Mouse (Mus musculus) Patski (cell line): Measurements from ENCODE around the gene Atp6v1f. TPM values are rescaled to one million over a fixed set of nuclear protein-coding genes. Genes with fewer than 3 reads are reported as not detected.

ENCODE experiments used
- ATAC-seq: fragments of 100-300 bp; one replicate; pipeline ENCODE4 v1.8.0; 2021
- CTCF ChIA-PET: fragments of 350-600 bp; sonication (Branson Sonifier 250); formaldehyde crosslinking; loops from one replicate; lab custom pipeline; 2022; ENCODE audit warnings: inconsistent platforms; lab: Charles Lee
- POLR2A ChIA-PET: fragments of 350-600 bp; sonication (Branson Sonifier 250); formaldehyde crosslinking; loops from one replicate; lab custom pipeline; 2022; ENCODE audit warnings: antibody characterized with exemption, inconsistent platforms; lab: Charles Lee
- DNase-seq: peaks from one replicate; pipeline ENCODE4 v3.0.0-alpha.2; 2011; ENCODE audit warnings: low read depth, low spot score
- H3K27me3 ChIP-seq: fragments of 371-371 bp; one replicate; pipeline ENCODE4 v1.5.1; 2021
- CTCF ChIP-seq: fragments of 100-300 bp; IDR thresholded peaks from one replicate; pipeline ENCODE4 v1.5.1; 2021
- in situ Hi-C: fragments of 300-500 bp; cut with MboI; formaldehyde crosslinking; loops from 3 replicates; pipeline ENCODE4 v1.11.1; 2018; ENCODE audit warnings: low pct_unique_long_range_greater_than_20kb, mixed read lengths
- polyA plus RNA-seq: library from polyadenylated mRNA; unstranded; gene quantifications from one replicate; pipeline ENCODE4 v1.2.3, GENCODE M21; 2021

Gene Atp6v1f
- polyA plus RNA-seq, 1 experiment from 2014 or later, result 300 TPM

DNA sequence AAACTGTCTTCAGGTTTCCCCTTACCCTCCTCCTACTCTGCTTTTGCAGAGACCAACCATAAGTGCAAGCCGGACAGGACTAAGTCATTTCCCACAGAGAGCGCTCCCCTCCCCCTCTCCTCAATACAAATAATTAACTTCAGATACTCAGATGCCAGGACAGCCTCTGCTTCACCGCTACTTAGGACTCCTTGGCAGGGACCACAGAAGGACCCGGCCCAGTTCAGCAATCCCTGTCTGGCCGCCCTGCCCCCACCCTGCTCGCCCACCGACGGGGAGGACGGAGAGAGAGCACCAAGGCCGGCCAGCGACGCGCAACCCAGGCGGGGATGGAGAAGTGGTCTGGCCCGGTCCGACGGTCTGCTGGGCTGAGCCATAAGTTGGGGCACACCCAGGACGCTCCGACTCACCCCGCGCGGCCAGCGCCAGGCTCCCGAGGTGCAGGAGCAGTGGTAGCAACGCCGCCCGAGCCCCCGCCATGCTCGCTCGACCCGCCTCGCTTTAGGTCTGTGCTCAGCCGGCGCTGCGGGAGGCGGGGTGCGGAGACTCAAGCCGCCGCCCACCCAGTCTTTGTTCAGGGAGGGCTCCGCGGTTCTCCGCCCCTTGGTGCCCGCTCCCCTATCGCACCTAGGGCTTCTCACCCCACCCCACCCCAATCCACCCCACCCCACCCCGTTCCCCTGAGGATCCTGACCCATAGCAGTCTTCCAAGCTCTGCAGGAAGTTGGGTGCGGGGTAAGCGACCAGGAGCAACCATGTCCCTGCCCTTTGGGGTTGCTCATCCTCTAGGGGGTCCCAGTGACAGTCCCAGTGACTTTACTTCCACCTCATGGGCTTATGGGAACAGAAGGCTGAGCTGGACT lies 40.2 kb downstream of the Atp6v1f start, which contains the start of gene Kcp:
Kcp (minus strand) TSS at position 506 of the 863 bp plus-strand sequence.
- no peak for ATAC-seq
- peaks cover 17% of the 10 kb centered on the region for H3K27me3 ChIP-seq
- TF ChIP-seq CTCF, result no peak
- ChIA-PET CTCF (no interaction called here), POLR2A (no interaction called here)
- in situ Hi-C loops, result no loop called here
- no peak for DNase-seq

GRCm38 (mm10) chr6:29509086-29509485 lies 41.6 kb downstream of the Atp6v1f start:
- peaks cover 16% of the 10 kb centered on the region for H3K27me3 ChIP-seq
- in situ Hi-C loops, result no loop called here
- POLR2A ChIA-PET, result no interaction called here
- ATAC-seq (no peak), DNase-seq (no peak)
- CTCF ChIA-PET, result no interaction called here
- TF ChIP-seq CTCF, result no peak

- POLR2A ChIA-PET, result no interaction called here
- no peak for DNase-seq
- no peak for TF ChIP-seq CTCF
- ATAC-seq, result no peak
- in situ Hi-C loops, result no loop called here
- no peaks in the 10 kb centered on the region for H3K27me3 ChIP-seq
- CTCF ChIA-PET, result interaction anchor here (2.2 kb wide), 1 partner anchor 135 kb away, joined by 6 read pairs; no protein-coding TSS in a partner anchor
Measured at GRCm38 (mm10) chr6:29513284-29513683, 45.8 kb downstream of the Atp6v1f start.

- DNase-seq, result peak; percentile 2
- ChIA-PET POLR2A (no interaction called here), CTCF (interaction anchor here (0.8 to 2.1 kb wide), 13 partner anchors 13 to 429 kb away, joined by 3 to 8 read pairs (median 3); no protein-coding TSS in a partner anchor)
- H3K27me3 ChIP-seq, result no peaks in the 10 kb centered on the region
- in situ Hi-C loops, result loop anchor here (5.0 kb wide), 1 partner anchor 135 kb away; no protein-coding TSS in a partner anchor
- no peak for ATAC-seq
- peak; percentile 88 for TF ChIP-seq CTCF
Measured at GRCm38 (mm10) chr6:29517139-29517538, 49.6 kb downstream of the Atp6v1f start.

Other genes starting within 250 kb of the Atp6v1f start
- gene Hilpda, start 195.2 kb upstream of the Atp6v1f start, polyA plus RNA-seq, result 14.0 TPM
- 0.12 TPM for gene Fam71f2, start 188.1 kb upstream of the Atp6v1f start, polyA plus RNA-seq
- 0.18 TPM for gene Fam71f1, start 148.6 kb upstream of the Atp6v1f start, polyA plus RNA-seq
- 448 TPM for gene Calu, start 119.6 kb upstream of the Atp6v1f start, polyA plus RNA-seq
- gene Opn1sw, start 79.2 kb upstream of the Atp6v1f start, polyA plus RNA-seq, result 0.28 TPM
- gene Ccdc136, start 71.4 kb upstream of the Atp6v1f start, polyA plus RNA-seq, result 27.6 TPM
- 94.6 TPM for gene Flnc, start 34.5 kb upstream of the Atp6v1f start, polyA plus RNA-seq
- not detected for gene Atp6v1fnb, start 3.7 kb downstream of the Atp6v1f start, polyA plus RNA-seq
- gene Kcp, start 40.2 kb downstream of the Atp6v1f start, polyA plus RNA-seq, result 0.85 TPM
- 0.45 TPM for gene Irf5, start 58.9 kb downstream of the Atp6v1f start, polyA plus RNA-seq
- 72.2 TPM for gene Tnpo3, start 142.2 kb downstream of the Atp6v1f start, polyA plus RNA-seq
- 53.5 TPM for gene Tspan33, start 226.5 kb downstream of the Atp6v1f start, polyA plus RNA-seq